Mouse (Mus musculus) heart, embryonic 15.5 days (tissue): ENCODE results near the gene 4632433K11Rik. TPM values are rescaled to one million over a fixed set of nuclear protein-coding genes. Genes with fewer than 3 reads are reported as not detected.

Source experiments
- ATAC-seq: fragments of 200-750 bp; cut with Nextera tagmentation; replicated peaks from 2 replicates; pipeline ENCODE4 v1.8.0; 2017; ENCODE audit warnings: low read depth, moderate TSS enrichment; ENCODE audit not compliant: insufficient number of reproducible peaks, insufficient read depth, low FRiP score
- H3K27ac ChIP-seq: fragments of 300-500 bp; sonication (generic); 2 replicates; pipeline ENCODE4 v1.5.1; 2015; ENCODE audit warnings: mild to moderate bottlenecking, inconsistent platforms
- H3K27me3 ChIP-seq: fragments of 300-500 bp; sonication (generic); 2 replicates; pipeline ENCODE4 v1.6.1; 2015; ENCODE audit warnings: inconsistent platforms
- H3K36me3 ChIP-seq: fragments of 300-500 bp; sonication (generic); 2 replicates; pipeline ENCODE4 v1.6.1; 2015; ENCODE audit warnings: mild to moderate bottlenecking, inconsistent platforms
- H3K4me1 ChIP-seq: fragments of 300-500 bp; sonication (generic); replicated peaks from 2 replicates; pipeline ENCODE4 v1.6.1; 2015; ENCODE audit warnings: inconsistent platforms
- H3K4me2 ChIP-seq: fragments of 300-500 bp; sonication (generic); 2 replicates; pipeline ENCODE4 v1.6.1; 2015; ENCODE audit warnings: inconsistent platforms, mild to moderate bottlenecking, moderate library complexity
- H3K4me3 ChIP-seq: fragments of 300-500 bp; sonication (generic); 2 replicates; pipeline ENCODE4 v1.5.1; 2015; ENCODE audit warnings: mild to moderate bottlenecking, inconsistent platforms
- H3K9ac ChIP-seq: fragments of 300-500 bp; sonication (generic); 2 replicates; pipeline ENCODE4 v1.6.1; 2015; ENCODE audit warnings: mild to moderate bottlenecking, inconsistent platforms
- H3K9me3 ChIP-seq: fragments of 300-500 bp; sonication (generic); replicated peaks from 2 replicates; pipeline ENCODE4 v1.6.1; 2016; ENCODE audit warnings: inconsistent platforms
- WGBS: fragments of 180-500 bp; shearing (Covaris S2); methylation state at CpG from one replicate; pipeline ENCODE4 v1.1.7; 2015; ENCODE audit warnings: mixed read lengths; 5-methylcytosine and 5-hydroxymethylcytosine counted together
- polyA plus RNA-seq: library from polyadenylated mRNA; unstranded; fragments of >200 nt; fragmentation: Nextera tagmentation; extraction: Ambion mirVana; gene quantifications from 2 replicates; pipeline ENCODE4 v1.2.1, GENCODE M21; 2015

Gene 4632433K11Rik
- polyA plus RNA-seq, 1 experiment from 2014 or later: not detected

GRCm38 (mm10) chr7:5080010-5080751 is 46.3 kb downstream of the 4632433K11Rik start, which contains the start of gene Epn1:
Gene Epn1, plus strand, starts transcription at chr7:5080235.
- under 1% methylated on average over 79 of the region's 81 CpGs for WGBS
- H3K9me3 ChIP-seq: no peaks in the 10 kb centered on the region
- peak within 1 kb of the TSS; percentile 96 for H3K4me3 ChIP-seq
- ATAC-seq: peak; percentile 95
- H3K27ac ChIP-seq: peak within 1 kb of the TSS; percentile 97
- H3K36me3 ChIP-seq: peaks cover 48% of the 10 kb centered on the region
- no peaks in the 10 kb centered on the region for H3K27me3 ChIP-seq
- peak within 1 kb of the TSS; percentile 88 for H3K4me2 ChIP-seq
- peaks cover 31% of the 10 kb centered on the region for H3K4me1 ChIP-seq
- H3K9ac ChIP-seq: peak within 1 kb of the TSS; percentile 97

DNA sequence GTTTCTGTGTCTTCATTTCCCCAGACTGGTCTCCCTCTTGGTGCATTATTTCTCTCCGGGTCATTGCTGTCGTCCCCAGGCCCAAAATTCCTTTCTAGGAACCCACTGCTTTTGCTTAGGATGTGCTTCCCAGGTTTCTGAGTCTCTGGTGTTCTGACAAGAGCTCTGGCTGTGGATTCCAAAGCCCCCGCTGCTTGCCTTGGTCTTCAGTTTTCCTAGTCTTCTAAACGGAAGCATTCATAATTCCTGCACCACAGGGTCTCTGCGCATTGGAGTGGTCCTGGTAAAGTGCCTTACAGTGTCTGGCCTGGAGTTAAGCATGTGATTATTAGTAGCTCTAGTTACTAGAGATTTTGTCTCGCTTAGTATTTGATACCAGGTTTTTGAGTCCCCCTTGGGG is 46.9 kb downstream of the 4632433K11Rik start:
- Histone ChIP-seq H3K4me2 (peak overlapping the region; percentile 88), H3K27ac (peak overlapping the region; percentile 97), H3K9ac (peak overlapping the region; percentile 97), H3K4me3 (peak overlapping the region; percentile 96), H3K4me1 (peaks cover 31% of the 10 kb centered on the region), H3K36me3 (peaks cover 50% of the 10 kb centered on the region), H3K9me3 (no peaks in the 10 kb centered on the region), H3K27me3 (no peaks in the 10 kb centered on the region)
- 10% methylated on average over 6 of the region's 6 CpGs for WGBS
- ATAC-seq: no peak

- peak overlapping the region; percentile 88 for H3K4me2 ChIP-seq
- H3K4me3 ChIP-seq: peak overlapping the region; percentile 96
- no peak for ATAC-seq
- WGBS: 58% methylated on average over 6 of the region's 6 CpGs
- peaks cover 31% of the 10 kb centered on the region for H3K4me1 ChIP-seq
- no peaks in the 10 kb centered on the region for H3K9me3 ChIP-seq
- no peaks in the 10 kb centered on the region for H3K27me3 ChIP-seq
- no peak overlapping the region for H3K27ac ChIP-seq
- peaks cover 47% of the 10 kb centered on the region for H3K36me3 ChIP-seq
- peak overlapping the region; percentile 97; the same call in 1 of the 2 replicates for H3K9ac ChIP-seq
Measured at GRCm38 (mm10) chr7:5081241-5081640, 47.3 kb downstream of the 4632433K11Rik start.

DNA sequence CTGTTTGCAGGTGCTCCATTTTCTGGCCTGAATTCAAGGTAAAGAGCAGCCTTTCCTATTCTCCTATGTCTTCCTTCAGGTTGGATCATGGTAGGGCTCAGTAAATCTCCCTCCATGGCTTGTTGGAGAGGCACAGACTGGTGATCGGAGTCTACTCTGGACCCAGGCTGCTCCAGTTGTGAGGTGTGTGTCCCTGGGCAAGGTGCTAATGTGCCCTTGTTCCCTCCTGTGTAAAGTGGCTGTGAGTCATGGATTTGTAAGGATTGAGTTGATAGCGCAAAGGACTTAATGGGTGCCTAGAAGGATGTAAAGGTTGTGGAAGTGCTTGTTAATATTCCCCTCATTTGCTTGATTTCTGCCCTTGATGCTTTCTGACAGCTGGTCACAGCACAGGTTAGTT is 48.0 kb downstream of the 4632433K11Rik start:
- Histone ChIP-seq H3K9ac (no peak overlapping the region), H3K36me3 (peaks cover 40% of the 10 kb centered on the region), H3K4me1 (peaks cover 31% of the 10 kb centered on the region), H3K27me3 (no peaks in the 10 kb centered on the region), H3K4me3 (peak overlapping the region; percentile 96; the same call in 1 of the 2 replicates), H3K4me2 (peak overlapping the region; percentile 88), H3K27ac (no peak overlapping the region), H3K9me3 (no peaks in the 10 kb centered on the region)
- no peak for ATAC-seq
- WGBS: 95% methylated on average over 2 of the region's 2 CpGs

DNA sequence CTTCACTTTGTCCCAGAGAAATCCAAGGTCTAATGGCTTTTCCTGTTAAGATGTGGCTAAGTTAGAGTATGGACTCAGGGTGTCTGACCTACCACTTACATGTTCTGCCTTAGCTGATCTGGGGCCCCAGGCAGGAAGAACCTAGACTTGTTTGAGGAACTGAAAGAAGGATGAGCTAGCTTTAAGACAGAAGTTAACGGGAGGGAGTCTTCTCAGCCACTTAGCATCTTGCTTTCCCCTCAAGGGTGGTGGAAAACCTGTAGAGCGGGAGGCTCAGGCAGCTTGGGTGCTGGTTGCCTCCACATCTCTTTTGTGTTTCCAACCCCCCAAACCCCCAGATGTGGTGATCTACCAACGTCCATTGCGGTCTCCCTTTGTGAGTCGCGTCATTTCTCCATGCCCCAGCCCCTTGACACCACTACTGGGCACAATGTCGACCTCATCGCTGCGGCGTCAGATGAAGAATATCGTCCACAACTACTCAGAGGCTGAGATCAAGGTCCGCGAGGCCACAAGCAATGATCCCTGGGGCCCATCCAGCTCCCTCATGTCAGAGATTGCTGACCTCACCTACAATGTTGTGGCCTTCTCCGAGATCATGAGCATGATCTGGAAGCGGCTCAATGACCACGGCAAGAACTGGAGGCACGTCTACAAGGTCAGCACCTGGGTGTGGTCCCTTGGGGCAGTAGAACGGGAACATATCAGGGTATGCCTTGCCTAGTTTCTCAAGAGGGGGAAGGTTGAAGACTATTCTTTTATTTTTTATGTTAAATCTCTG is 49.6 kb downstream of the 4632433K11Rik start:
- 0 out of 2 replicates have a peak overlapping the region, but pooled peaks have one; percentile 11 for H3K27ac ChIP-seq
- H3K4me2 ChIP-seq: no peak overlapping the region
- no peaks in the 10 kb centered on the region for H3K27me3 ChIP-seq
- ATAC-seq: no peak
- H3K36me3 ChIP-seq: peaks cover 30% of the 10 kb centered on the region
- peaks cover 31% of the 10 kb centered on the region for H3K4me1 ChIP-seq
- no peak overlapping the region for H3K9ac ChIP-seq
- H3K9me3 ChIP-seq: no peaks in the 10 kb centered on the region
- 88% methylated on average over 18 of the region's 18 CpGs for WGBS
- no peak overlapping the region for H3K4me3 ChIP-seq

Other genes with a start within 250 kb of the 4632433K11Rik start
- gene Tmem238, start 244.5 kb upstream of the 4632433K11Rik start, polyA plus RNA-seq: 4.2 and 5.0 TPM in 2 replicates
- gene Rpl28, start 241.2 kb upstream of the 4632433K11Rik start, polyA plus RNA-seq: 197 and 209 TPM in 2 replicates
- 283 and 347 TPM in 2 replicates for gene Ube2s, start 221.5 kb upstream of the 4632433K11Rik start, polyA plus RNA-seq
- 0.05 and 0.14 TPM in 2 replicates for gene Shisa7, start 189.4 kb upstream of the 4632433K11Rik start, polyA plus RNA-seq
- gene Isoc2b, start 163.9 kb upstream of the 4632433K11Rik start, polyA plus RNA-seq: 3.0 and 4.8 TPM in 2 replicates
- 1.3 and 1.6 TPM in 2 replicates for gene Isoc2a, start 157.0 kb upstream of the 4632433K11Rik start, polyA plus RNA-seq
- gene Gm36210, start 127.6 kb upstream of the 4632433K11Rik start, polyA plus RNA-seq: not detected in 2 replicates
- gene Zfp628, start 118.9 kb upstream of the 4632433K11Rik start, polyA plus RNA-seq: 2.1 and 3.0 TPM in 2 replicates
- 4.2 and 5.3 TPM in 2 replicates for gene Nat14, start 112.1 kb upstream of the 4632433K11Rik start, polyA plus RNA-seq
- 2.6 and 3.3 TPM in 2 replicates for gene Ssc5d, start 108.3 kb upstream of the 4632433K11Rik start, polyA plus RNA-seq
- 4.8 and 5.3 TPM in 2 replicates for gene Sbk2, start 69.7 kb upstream of the 4632433K11Rik start, polyA plus RNA-seq
- gene Sbk3, start 63.0 kb upstream of the 4632433K11Rik start, polyA plus RNA-seq: 0.33 and 0.55 TPM in 2 replicates
- gene Zfp579, start 38.0 kb upstream of the 4632433K11Rik start, polyA plus RNA-seq: 22.5 and 26.7 TPM in 2 replicates
- 11.3 and 12.1 TPM in 2 replicates for gene Zfp524, start 19.7 kb upstream of the 4632433K11Rik start, polyA plus RNA-seq
- gene Fiz1, start 19.4 kb upstream of the 4632433K11Rik start, polyA plus RNA-seq: 26.2 and 31.4 TPM in 2 replicates
- gene Gm44973, start 18.6 kb upstream of the 4632433K11Rik start, polyA plus RNA-seq: 0.78 TPM in 1 of 2 replicates, not detected in the other
- gene Zfp865, start 13.7 kb upstream of the 4632433K11Rik start, polyA plus RNA-seq: 3.3 and 5.5 TPM in 2 replicates
- 1.7 and 3.7 TPM in 2 replicates for gene Ccdc106, start 13.6 kb upstream of the 4632433K11Rik start, polyA plus RNA-seq
- 5.4 and 6.5 TPM in 2 replicates for gene Zfp784, start 4.3 kb downstream of the 4632433K11Rik start, polyA plus RNA-seq
- gene Zfp580, start 17.4 kb downstream of the 4632433K11Rik start, polyA plus RNA-seq: 14.7 and 17.2 TPM in 2 replicates
- 63.0 and 78.8 TPM in 2 replicates for gene U2af2, start 28.0 kb downstream of the 4632433K11Rik start, polyA plus RNA-seq
- gene Epn1, start 46.1 kb downstream of the 4632433K11Rik start, polyA plus RNA-seq: 43.1 and 57.0 TPM in 2 replicates
- not detected in 2 replicates for gene Rfpl4, start 82.8 kb downstream of the 4632433K11Rik start, polyA plus RNA-seq
- 1.3 and 1.7 TPM in 2 replicates for gene Rasl2-9, start 91.8 kb downstream of the 4632433K11Rik start, polyA plus RNA-seq
- gene Vmn1r55, start 115.6 kb downstream of the 4632433K11Rik start, polyA plus RNA-seq: not detected in 2 replicates
- gene Vmn1r56, start 162.6 kb downstream of the 4632433K11Rik start, polyA plus RNA-seq: not detected in 2 replicates
- gene Vmn1r57, start 184.4 kb downstream of the 4632433K11Rik start, polyA plus RNA-seq: not detected in 2 replicates